Mouse (Mus musculus): ENCODE measurements around the gene Prpsap2.
"Not testable (repeated sequence)": the region's sequence is repeated elsewhere in the genome, so short reads cannot be mapped to it uniquely, and the experiment has no call there.

Prpsap2 gene

DNA sequence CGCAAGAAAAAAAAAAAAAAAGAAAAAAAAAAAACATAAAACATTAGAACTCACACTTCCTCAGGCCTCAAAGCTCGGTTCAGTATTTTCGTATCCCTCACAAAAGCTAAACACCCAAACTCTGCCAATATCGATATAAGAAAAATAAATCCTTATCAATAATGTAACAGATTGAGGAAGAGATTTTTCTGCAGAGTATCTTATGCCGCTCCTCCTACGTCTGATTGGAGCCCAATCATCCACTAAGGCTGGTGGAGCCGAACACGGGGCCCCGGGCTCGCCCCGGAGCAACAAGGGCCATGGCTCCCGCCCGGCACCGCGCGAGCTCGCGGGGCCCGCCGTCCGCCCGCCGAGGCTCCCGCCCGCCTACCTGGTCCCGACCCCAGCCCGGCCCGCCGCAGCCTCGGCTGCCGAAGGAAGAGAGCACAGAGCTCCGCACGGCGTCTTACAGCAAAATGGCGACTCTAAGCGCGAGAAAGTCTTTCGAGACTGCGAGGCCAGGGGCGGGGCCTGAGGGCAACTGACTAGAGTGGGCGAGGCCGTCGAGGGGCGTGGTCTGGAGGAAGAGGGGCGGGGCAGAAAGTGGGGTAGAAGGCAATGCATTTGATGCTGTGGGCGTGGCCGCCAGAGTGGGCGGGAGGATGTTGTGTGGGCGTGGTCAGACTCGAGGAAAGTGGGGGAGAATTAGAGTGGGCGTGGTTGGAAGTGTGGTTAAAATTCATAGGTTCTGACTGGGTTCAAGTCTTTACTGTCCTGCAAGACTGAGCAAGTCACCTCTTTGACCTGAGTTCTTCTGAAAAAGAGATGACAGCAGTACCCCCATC lies at the start of gene Prpsap2:
TSS of gene Prpsap2 (minus strand) at position 505 of the 824 bp plus-strand sequence.
- DNase-seq (ENCODE audit: low read depth, low spot score), result peak; percentile 96

DNA sequence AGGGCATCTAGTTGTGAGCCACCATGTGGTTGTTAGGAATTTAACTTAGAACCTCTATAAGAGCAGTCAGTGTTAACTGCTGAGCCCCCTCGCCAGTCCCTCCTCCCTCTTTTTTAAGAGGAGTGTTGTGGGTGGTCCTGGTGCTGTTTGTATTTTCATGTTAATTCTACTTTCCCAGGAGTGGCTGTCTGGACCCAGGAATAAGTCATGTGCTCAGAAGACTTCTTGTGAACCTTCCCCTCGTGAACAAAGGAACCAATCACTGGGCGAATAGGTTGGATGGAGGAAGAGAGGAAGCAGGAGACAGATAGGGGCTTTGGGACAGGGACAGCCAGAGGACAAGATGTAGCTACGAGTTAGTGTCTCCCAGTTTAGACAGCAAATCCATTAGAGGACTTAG lies 47.9 kb upstream of the Prpsap2 start:
- DNase-seq (ENCODE audit: low read depth, low spot score), result no peak

DNA sequence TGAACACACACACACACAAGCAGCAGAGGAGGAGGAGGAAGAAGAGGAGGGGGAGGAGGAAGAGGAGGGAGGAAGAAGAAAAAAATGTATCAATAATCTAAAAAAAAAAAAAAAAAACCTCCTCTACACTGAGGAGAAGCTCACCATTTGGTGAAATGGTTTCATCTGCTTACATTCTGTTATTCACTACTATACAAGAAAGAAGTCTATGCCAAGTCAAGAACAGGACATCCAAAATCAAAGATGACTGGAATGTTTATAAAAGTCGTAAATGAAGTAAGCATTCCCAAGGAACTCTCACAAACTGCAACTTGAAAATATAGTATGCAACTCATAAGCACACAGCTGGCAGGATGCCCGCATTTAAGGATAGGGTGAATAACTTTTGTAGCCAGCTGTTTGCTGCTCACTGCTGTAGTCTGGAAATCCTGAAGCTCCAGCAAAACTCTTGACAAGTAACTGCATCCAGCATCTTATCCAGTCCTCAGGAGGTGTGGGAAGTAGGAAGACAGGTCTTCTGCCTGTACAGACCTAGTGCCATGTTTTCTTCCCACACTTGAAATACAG lies 46.7 kb upstream of the Prpsap2 start:
- DNase-seq (ENCODE audit: low read depth, low spot score), result no peak

- no peak for DNase-seq (ENCODE audit: low read depth, low spot score)
Observed at GRCm38 (mm10) chr11:61793441-61793840, 31.6 kb upstream of the Prpsap2 start.

DNA sequence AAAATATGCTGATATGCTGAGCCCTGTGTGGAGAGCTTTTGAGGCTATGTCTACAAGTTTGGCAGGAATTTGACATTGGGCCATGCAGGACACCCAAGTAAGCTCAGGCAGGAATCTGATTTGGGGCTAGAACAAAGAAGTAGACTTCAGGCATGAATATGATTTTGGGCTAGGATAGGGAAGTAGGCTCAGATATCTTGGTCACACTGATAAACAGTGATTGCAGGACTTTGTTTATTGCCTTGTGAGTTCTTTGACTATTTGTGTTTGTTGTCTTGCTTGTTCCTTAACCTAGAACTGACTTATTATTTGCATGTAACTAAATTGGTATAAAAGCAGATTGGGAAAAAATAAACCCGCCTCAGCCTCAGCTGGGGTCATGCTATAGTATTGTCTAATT lies 26.7 kb upstream of the Prpsap2 start:
- DNase-seq (ENCODE audit: low read depth, low spot score), result no peak

DNA sequence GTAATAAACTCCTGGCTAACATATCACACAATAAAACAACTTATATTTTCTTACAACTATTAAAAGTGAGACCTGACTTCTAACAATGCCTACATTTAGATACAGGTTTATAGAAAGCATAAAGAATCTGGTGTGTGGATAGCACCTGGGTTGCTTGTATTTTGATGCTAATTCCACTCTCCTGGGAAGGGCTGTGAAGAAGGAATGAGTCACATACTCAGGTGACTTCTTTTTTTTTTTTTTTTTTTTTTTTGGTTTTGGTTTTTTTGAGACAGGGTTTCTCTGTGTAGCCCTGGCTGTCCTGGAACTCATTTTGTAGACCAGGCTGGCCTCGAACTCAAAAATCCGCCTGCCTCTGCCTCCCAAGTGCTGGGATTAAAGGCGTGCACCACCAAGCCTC lies 20.6 kb upstream of the Prpsap2 start:
- DNase-seq (ENCODE audit: low read depth, low spot score), result not testable (repeated sequence)

- DNase-seq (ENCODE audit: low read depth, low spot score), result no peak
Observed at GRCm38 (mm10) chr11:61774551-61775149, 12.8 kb upstream of the Prpsap2 start.

- DNase-seq (ENCODE audit: low read depth, low spot score), result no peak
Observed at GRCm38 (mm10) chr11:61760518-61760917, 1.4 kb downstream of the Prpsap2 start.

GRCm38 (mm10) chr11:61757151-61757550 lies 4.7 kb downstream of the Prpsap2 start:
- no peak for DNase-seq (ENCODE audit: low read depth, low spot score)

GRCm38 (mm10) chr11:61751612-61752011 lies 10.3 kb downstream of the Prpsap2 start:
- DNase-seq (ENCODE audit: low read depth, low spot score), result no peak

- DNase-seq (ENCODE audit: low read depth, low spot score), result no peak
Observed at GRCm38 (mm10) chr11:61747161-61747560, 14.7 kb downstream of the Prpsap2 start.

DNA sequence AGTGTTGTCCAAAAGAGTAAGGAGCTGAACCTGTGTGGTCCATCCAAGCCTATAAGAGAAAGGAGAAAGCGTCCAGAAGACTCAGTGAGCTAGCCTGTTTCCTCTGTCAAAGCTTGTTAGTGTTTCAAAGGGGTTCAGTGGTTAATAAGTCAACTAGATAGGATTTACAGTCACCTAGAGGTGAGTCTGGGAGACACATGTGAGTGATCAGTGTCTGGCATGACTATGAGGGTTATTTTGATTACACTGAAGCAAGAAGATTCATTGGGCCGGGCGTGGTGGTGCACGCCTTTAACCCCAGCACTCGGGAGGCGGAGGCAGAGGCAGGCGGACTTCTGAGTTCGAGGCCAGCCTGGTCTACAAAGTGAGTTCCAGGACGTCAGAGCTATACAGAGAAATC lies 16.1 kb downstream of the Prpsap2 start:
- DNase-seq (ENCODE audit: low read depth, low spot score), result no peak

DNA sequence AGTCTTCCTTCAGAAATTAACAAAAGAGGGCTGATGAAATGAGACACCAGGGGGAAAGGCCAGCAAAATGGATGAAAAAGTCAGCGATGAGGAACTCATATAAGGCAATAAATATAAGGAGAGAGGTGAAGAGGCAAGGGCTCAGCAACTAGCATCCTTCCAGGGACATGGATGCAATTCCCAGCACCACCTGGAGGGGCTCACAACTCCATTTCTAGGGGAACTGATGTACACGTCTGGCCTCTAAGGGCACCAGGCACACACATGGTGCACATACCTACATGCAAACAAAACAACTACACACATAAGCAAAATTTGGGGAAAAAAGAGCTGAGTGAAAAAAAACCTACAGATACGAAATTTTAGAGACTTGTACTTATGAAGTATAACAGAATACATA lies 17.4 kb downstream of the Prpsap2 start:
- no peak for DNase-seq (ENCODE audit: low read depth, low spot score)

GRCm38 (mm10) chr11:61743768-61744167 lies 18.1 kb downstream of the Prpsap2 start:
- no peak for DNase-seq (ENCODE audit: low read depth, low spot score)

DNA sequence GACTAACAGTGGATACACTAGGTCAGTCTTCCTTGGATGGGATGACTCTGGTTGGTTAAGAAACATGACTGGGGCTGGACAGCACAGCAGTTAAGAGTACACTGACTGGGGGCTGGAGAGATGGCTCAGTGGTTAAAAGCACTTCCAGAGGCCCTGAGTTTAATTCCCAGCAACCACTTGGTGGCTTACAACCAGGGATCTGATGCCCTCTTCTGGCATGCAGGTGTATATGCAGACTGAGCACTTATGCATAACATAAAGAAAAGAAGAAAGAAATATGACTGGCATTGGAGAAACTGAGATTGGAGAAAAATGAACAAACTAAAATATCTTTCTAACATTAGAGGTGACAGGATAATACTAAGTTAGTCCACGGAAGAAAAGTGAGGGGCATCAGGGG lies 21.4 kb downstream of the Prpsap2 start:
- DNase-seq (ENCODE audit: low read depth, low spot score), result no peak

GRCm38 (mm10) chr11:61737290-61737689 lies 24.6 kb downstream of the Prpsap2 start:
- DNase-seq (ENCODE audit: low read depth, low spot score), result no peak

DNA sequence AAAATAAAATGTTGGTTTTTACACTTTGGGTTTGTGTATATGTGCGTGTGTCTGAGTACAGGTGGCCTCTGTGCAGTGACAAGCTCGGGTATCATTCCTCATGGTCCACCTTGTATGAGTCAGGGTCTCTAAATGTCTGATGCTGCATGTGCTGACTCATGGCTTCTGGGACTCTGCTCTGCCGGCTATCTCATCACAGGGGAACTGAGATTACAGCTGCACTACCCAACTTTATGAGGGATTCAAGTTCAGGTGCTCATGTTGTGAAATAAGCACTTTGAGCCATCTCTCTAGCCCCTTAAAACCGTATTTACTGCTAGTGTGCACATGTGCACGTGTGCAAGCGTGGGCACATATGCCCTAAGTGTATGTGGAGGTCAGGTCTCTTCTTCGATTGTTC lies 29.2 kb downstream of the Prpsap2 start:
- no peak for DNase-seq (ENCODE audit: low read depth, low spot score)

GRCm38 (mm10) chr11:61728037-61728436 lies 33.9 kb downstream of the Prpsap2 start:
- DNase-seq (ENCODE audit: low read depth, low spot score), result no peak

GRCm38 (mm10) chr11:61722077-61722476 lies 39.8 kb downstream of the Prpsap2 start:
- no peak for DNase-seq (ENCODE audit: low read depth, low spot score)

- no peak for DNase-seq (ENCODE audit: low read depth, low spot score)
Observed at GRCm38 (mm10) chr11:61720636-61721035, 41.3 kb downstream of the Prpsap2 start, which contains the start of gene Slc5a10. Gene Slc5a10 (minus strand): TSS chr11:61720826.

DNA sequence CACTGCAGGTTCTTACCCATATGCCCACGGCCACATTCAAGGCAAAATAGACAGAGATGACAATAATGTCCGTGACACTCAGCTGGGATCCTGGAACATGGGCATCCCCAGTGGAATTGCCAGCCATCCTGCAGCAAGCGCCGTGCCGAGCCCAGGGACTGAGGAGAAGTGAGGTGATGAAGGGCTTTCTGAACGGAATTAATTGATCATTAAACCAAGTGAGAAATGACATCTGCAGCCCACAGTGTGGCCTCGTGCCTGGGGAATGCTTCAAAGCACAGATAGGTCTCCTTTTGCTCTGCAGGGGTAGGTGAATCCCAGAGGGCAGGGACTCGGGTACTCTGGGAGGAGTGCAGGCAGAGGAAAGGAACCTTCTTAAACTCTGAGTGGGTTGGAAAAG lies 42.1 kb downstream of the Prpsap2 start:
- DNase-seq (ENCODE audit: low read depth, low spot score), result no peak

DNA sequence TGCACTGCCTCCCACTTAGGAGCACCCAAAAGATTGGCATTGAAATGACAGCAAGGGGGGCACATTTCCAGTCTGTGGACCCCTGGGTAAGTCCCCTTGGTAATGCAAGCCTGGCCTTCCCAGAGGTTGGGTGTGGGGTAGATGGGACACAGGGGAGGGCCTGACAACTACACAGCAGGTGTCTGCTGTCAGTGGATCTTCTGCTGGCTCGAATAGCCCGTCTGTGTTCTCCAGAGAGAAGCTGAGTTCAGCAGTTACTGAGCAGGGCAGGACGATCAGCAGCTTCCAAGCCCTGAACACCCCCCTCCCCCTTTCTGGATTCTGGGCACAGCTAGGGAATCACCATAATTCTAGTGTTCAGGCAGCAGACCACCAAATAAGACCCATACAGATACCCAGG lies 42.5 kb downstream of the Prpsap2 start:
- no peak for DNase-seq (ENCODE audit: low read depth, low spot score)

GRCm38 (mm10) chr11:61717990-61718389 lies 43.9 kb downstream of the Prpsap2 start:
- DNase-seq (ENCODE audit: low read depth, low spot score), result no peak
